Mouse (Mus musculus) kidney, embryonic 14.5 days (tissue): Measurements from ENCODE around the gene Atp10a. TPM values are rescaled to one million over a fixed set of nuclear protein-coding genes. Genes with fewer than 3 reads are reported as not detected.

ENCODE experiments used
- ATAC-seq: fragments of 200-750 bp; cut with Nextera tagmentation; 2 replicates; pipeline ENCODE4 v1.8.0; 2017; ENCODE audit warnings: moderate number of reproducible peaks, mild to moderate bottlenecking, moderate TSS enrichment, moderate library complexity; ENCODE audit not compliant: low FRiP score, low TSS enrichment
- H3K27ac ChIP-seq: fragments of 300-500 bp; sonication (generic); 2 replicates; pipeline ENCODE4 v1.5.1; 2014; ENCODE audit warnings: low read depth, mild to moderate bottlenecking, low read length, moderate library complexity, mixed read lengths
- H3K27me3 ChIP-seq: fragments of 300-500 bp; sonication (generic); 2 replicates; pipeline ENCODE4 v1.6.1; 2014; ENCODE audit warnings: mild to moderate bottlenecking, low read length; ENCODE audit not compliant: control insufficient read depth, insufficient read depth
- H3K36me3 ChIP-seq: fragments of 300-500 bp; sonication (generic); 2 replicates; pipeline ENCODE4 v1.6.1; 2014; ENCODE audit warnings: low read length, mixed read lengths; ENCODE audit not compliant: control insufficient read depth, insufficient read depth
- H3K4me1 ChIP-seq: fragments of 300-500 bp; sonication (generic); 2 replicates; pipeline ENCODE4 v1.6.1; 2014; ENCODE audit warnings: low read length, mixed read lengths; ENCODE audit not compliant: control insufficient read depth, insufficient read depth
- H3K4me2 ChIP-seq: fragments of 300-500 bp; sonication (generic); replicated peaks from 2 replicates; pipeline ENCODE4 v1.6.1; 2014; ENCODE audit warnings: low read depth, mild to moderate bottlenecking, low read length
- H3K4me3 ChIP-seq: fragments of 300-500 bp; sonication (generic); 2 replicates; pipeline ENCODE4 v1.5.1; 2014; ENCODE audit warnings: mild to moderate bottlenecking, low read length
- H3K9ac ChIP-seq: fragments of 300-500 bp; sonication (generic); 2 replicates; pipeline ENCODE4 v1.6.1; 2014; ENCODE audit warnings: low read depth, mild to moderate bottlenecking, low read length, moderate library complexity
- H3K9me3 ChIP-seq: fragments of 300-500 bp; sonication (generic); 2 replicates; pipeline ENCODE4 v1.6.1; 2016; ENCODE audit warnings: low read length; ENCODE audit not compliant: control insufficient read depth
- WGBS: fragments of 180-500 bp; shearing (Covaris S2); extraction: QIAGEN DNeasy Blood & Tissue Kit; methylation state at CpG from one replicate; pipeline ENCODE4 v1.1.7; 2014; 5-methylcytosine and 5-hydroxymethylcytosine counted together
- polyA plus RNA-seq: library from polyadenylated mRNA; unstranded; fragments of >200 nt; fragmentation: Nextera tagmentation; extraction: Ambion mirVana; gene quantifications from 2 replicates; pipeline ENCODE4 v1.2.1, GENCODE M21; 2014

The Atp10a gene
- polyA plus RNA-seq, 1 experiment from 2014 or later = 4.6 TPM

- Histone ChIP-seq H3K9me3 (no peaks in the 10 kb centered on the region), H3K4me2 (no peak overlapping the region), H3K27ac (no peak overlapping the region), H3K4me3 (no peak overlapping the region), H3K9ac (no peak overlapping the region), H3K4me1 (no peaks in the 10 kb centered on the region), H3K36me3 (no peaks in the 10 kb centered on the region), H3K27me3 (no peaks in the 10 kb centered on the region)
- no peak for ATAC-seq
These were observed 99.1 kb downstream of the Atp10a start for GRCm38 (mm10) chr7:58755083-58755482.

- Histone ChIP-seq H3K27ac (no peak overlapping the region), H3K4me3 (no peak overlapping the region), H3K4me2 (no peak overlapping the region), H3K9me3 (no peaks in the 10 kb centered on the region), H3K9ac (no peak overlapping the region), H3K36me3 (no peaks in the 10 kb centered on the region), H3K27me3 (no peaks in the 10 kb centered on the region), H3K4me1 (no peaks in the 10 kb centered on the region)
- WGBS = 94% methylated on average over 1 of the region's 1 CpGs
- ATAC-seq = no peak
These were observed 99.9 kb downstream of the Atp10a start for GRCm38 (mm10) chr7:58755846-58756245.

GRCm38 (mm10) chr7:58757331-58757730 lies 101.4 kb downstream of the Atp10a start:
- H3K4me3 ChIP-seq = no peak overlapping the region
- H3K27me3 ChIP-seq = no peaks in the 10 kb centered on the region
- no peak for ATAC-seq
- 76% methylated on average over 2 of the region's 2 CpGs for WGBS
- H3K27ac ChIP-seq = no peak overlapping the region
- H3K9ac ChIP-seq = no peak overlapping the region
- H3K9me3 ChIP-seq = no peaks in the 10 kb centered on the region
- H3K4me2 ChIP-seq = no peak overlapping the region
- H3K4me1 ChIP-seq = no peaks in the 10 kb centered on the region
- no peaks in the 10 kb centered on the region for H3K36me3 ChIP-seq

GRCm38 (mm10) chr7:58758396-58758795 lies 102.4 kb downstream of the Atp10a start:
- 87% methylated on average over 3 of the region's 3 CpGs for WGBS
- no peaks in the 10 kb centered on the region for H3K4me1 ChIP-seq
- H3K9ac ChIP-seq = no peak overlapping the region
- no peak overlapping the region for H3K4me2 ChIP-seq
- H3K27ac ChIP-seq = no peak overlapping the region
- no peaks in the 10 kb centered on the region for H3K27me3 ChIP-seq
- ATAC-seq = no peak
- no peaks in the 10 kb centered on the region for H3K36me3 ChIP-seq
- H3K9me3 ChIP-seq = no peaks in the 10 kb centered on the region
- H3K4me3 ChIP-seq = no peak overlapping the region

GRCm38 (mm10) chr7:58759265-58759664 lies 103.3 kb downstream of the Atp10a start:
- no peak for ATAC-seq

GRCm38 (mm10) chr7:58767257-58767656 lies 111.3 kb downstream of the Atp10a start:
- Histone ChIP-seq H3K27me3 (no peaks in the 10 kb centered on the region), H3K4me3 (no peak overlapping the region), H3K27ac (no peak overlapping the region), H3K9me3 (no peaks in the 10 kb centered on the region), H3K36me3 (no peaks in the 10 kb centered on the region), H3K4me2 (no peak overlapping the region), H3K9ac (no peak overlapping the region), H3K4me1 (no peaks in the 10 kb centered on the region)
- 85% methylated on average over 6 of the region's 6 CpGs for WGBS
- no peak for ATAC-seq

More at GRCm38 (mm10) chr7:58759265-58759664, 103.3 kb downstream of the Atp10a start:
- no peak overlapping the region for H3K27ac ChIP-seq
- H3K27me3 ChIP-seq = no peaks in the 10 kb centered on the region
- H3K36me3 ChIP-seq = no peaks in the 10 kb centered on the region
- no peaks in the 10 kb centered on the region for H3K9me3 ChIP-seq
- no peak overlapping the region for H3K9ac ChIP-seq
- WGBS = 92% methylated on average over 4 of the region's 4 CpGs
- no peaks in the 10 kb centered on the region for H3K4me1 ChIP-seq
- H3K4me3 ChIP-seq = no peak overlapping the region
- H3K4me2 ChIP-seq = no peak overlapping the region

- ATAC-seq = no peak
- H3K27me3 ChIP-seq = no peaks in the 10 kb centered on the region
- 79% methylated on average over 2 of the region's 2 CpGs for WGBS
- H3K36me3 ChIP-seq = no peaks in the 10 kb centered on the region
- H3K27ac ChIP-seq = no peak overlapping the region
- H3K9ac ChIP-seq = no peak overlapping the region
- H3K4me1 ChIP-seq = no peaks in the 10 kb centered on the region
- H3K4me2 ChIP-seq = no peak overlapping the region
- H3K4me3 ChIP-seq = no peak overlapping the region
- H3K9me3 ChIP-seq = no peaks in the 10 kb centered on the region
These were observed 112.3 kb downstream of the Atp10a start for GRCm38 (mm10) chr7:58768253-58768652.

GRCm38 (mm10) chr7:58770254-58770653 lies 114.3 kb downstream of the Atp10a start:
- no peaks in the 10 kb centered on the region for H3K36me3 ChIP-seq
- no peak overlapping the region for H3K4me3 ChIP-seq
- 0 out of 2 replicates have a peak, but pooled peaks have one; percentile 62 for ATAC-seq
- 74% methylated on average over 3 of the region's 3 CpGs for WGBS
- H3K27me3 ChIP-seq = no peaks in the 10 kb centered on the region
- H3K27ac ChIP-seq = no peak overlapping the region
- H3K4me1 ChIP-seq = no peaks in the 10 kb centered on the region
- no peak overlapping the region for H3K9ac ChIP-seq
- no peaks in the 10 kb centered on the region for H3K9me3 ChIP-seq
- H3K4me2 ChIP-seq = no peak overlapping the region

- Histone ChIP-seq H3K27ac (no peak overlapping the region), H3K9me3 (no peaks in the 10 kb centered on the region), H3K4me1 (no peaks in the 10 kb centered on the region), H3K9ac (no peak overlapping the region), H3K36me3 (no peaks in the 10 kb centered on the region), H3K4me2 (no peak overlapping the region), H3K27me3 (no peaks in the 10 kb centered on the region), H3K4me3 (no peak overlapping the region)
- 82% methylated on average over 6 of the region's 6 CpGs for WGBS
- no peak for ATAC-seq
These were observed 116.2 kb downstream of the Atp10a start for GRCm38 (mm10) chr7:58772048-58772690.
